Mouse (Mus musculus) myocyte (in vitro differentiated cells): Measurements from ENCODE around the gene Dlgap1. TPM values are rescaled to one million over a fixed set of nuclear protein-coding genes. Genes with fewer than 3 reads are reported as not detected.

Experiments
- H3K27me3 ChIP-seq: one replicate; pipeline ENCODE4 v1.6.1; 2011; ENCODE audit not compliant: control insufficient read depth, insufficient read depth, insufficient read length
- H3K36me3 ChIP-seq: one replicate; pipeline ENCODE4 v1.6.1; 2011; ENCODE audit not compliant: control insufficient read depth, insufficient read depth
- H3K4me2 ChIP-seq: one replicate; pipeline ENCODE4 v1.6.1; 2011; ENCODE audit warnings: low read depth, control low read depth
- H3K4me3 ChIP-seq: one replicate; pipeline ENCODE4 v1.5.1; 2011; ENCODE audit warnings: mild to moderate bottlenecking, control low read depth, moderate library complexity
- H3K79me2 ChIP-seq: one replicate; pipeline ENCODE4 v1.6.1; 2011; ENCODE audit not compliant: control insufficient read depth, insufficient read depth
- H3ac ChIP-seq: one replicate; pipeline ENCODE4 v1.6.1; 2011; ENCODE audit not compliant: control insufficient read depth, insufficient read length
- CEBPB ChIP-seq: IDR thresholded peaks from 2 replicates; pipeline ENCODE4 v1.6.1; 2011; ENCODE audit warnings: mild to moderate bottlenecking, moderate library complexity; ENCODE audit not compliant: poor library complexity, insufficient read depth, severe bottlenecking
- E2F4 ChIP-seq: IDR thresholded peaks from one replicate; pipeline ENCODE4 v1.6.1; 2011; ENCODE audit warnings: mild to moderate bottlenecking, control low read depth, moderate library complexity; ENCODE audit not compliant: insufficient read depth
- MAX ChIP-seq: IDR thresholded peaks from one replicate; pipeline ENCODE4 v1.6.1; 2011; ENCODE audit warnings: low read depth, mild to moderate bottlenecking, control low read depth
- MYOD1 ChIP-seq, 3 experiments: IDR thresholded peaks; one replicate each; pipeline ENCODE4 v1.6.1; 2011; ENCODE audit warnings: control low read depth in 2 of 3, low read depth in 2 of 3, mild to moderate bottlenecking in 2 of 3, moderate library complexity in 1 of 3; ENCODE audit not compliant: insufficient read length in 2 of 3, control insufficient read depth in 1 of 3
- MYOG ChIP-seq, 3 experiments: IDR thresholded peaks; one replicate each; pipeline ENCODE4 v1.6.1; 2011; ENCODE audit warnings: control low read depth in 2 of 3, low read depth in 2 of 3, mild to moderate bottlenecking in 2 of 3; ENCODE audit not compliant: insufficient read length in 2 of 3, control insufficient read depth in 1 of 3, insufficient read depth in 1 of 3
- POLR2A ChIP-seq: IDR thresholded peaks from one replicate; pipeline ENCODE4 v1.6.1; 2011; ENCODE audit warnings: low read depth, mild to moderate bottlenecking, control low read depth, moderate library complexity; ENCODE audit not compliant: insufficient read length
- POLR2AphosphoS2 ChIP-seq: IDR thresholded peaks from one replicate; pipeline ENCODE4 v1.6.1; 2011; ENCODE audit warnings: low read depth, control low read depth; ENCODE audit not compliant: insufficient read length
- REST ChIP-seq: IDR thresholded peaks from one replicate; pipeline ENCODE4 v1.6.1; 2011; ENCODE audit warnings: mild to moderate bottlenecking, control low read depth, moderate library complexity; ENCODE audit not compliant: insufficient read depth, insufficient read length
- SRF ChIP-seq: IDR thresholded peaks from one replicate; pipeline ENCODE4 v1.6.1; 2011; ENCODE audit warnings: low read depth; ENCODE audit not compliant: control insufficient read depth, insufficient read length
- TCF12 ChIP-seq: IDR thresholded peaks from one replicate; pipeline ENCODE4 v1.6.1; 2011; ENCODE audit warnings: mild to moderate bottlenecking, control low read depth; ENCODE audit not compliant: poor library complexity, insufficient read depth, severe bottlenecking
- TCF3 ChIP-seq: IDR thresholded peaks from one replicate; pipeline ENCODE4 v1.6.1; 2011; ENCODE audit warnings: low read depth, control low read depth; ENCODE audit not compliant: insufficient read length
- USF1 ChIP-seq: IDR thresholded peaks from one replicate; pipeline ENCODE4 v1.6.1; 2011; ENCODE audit warnings: low read depth, mild to moderate bottlenecking, control low read depth, moderate library complexity
- polyA plus RNA-seq: library from polyadenylated mRNA; unstranded; fragments of >200 nt; fragmentation: generic; extraction: Trizol; gene quantifications from one replicate; pipeline ENCODE4 v1.2.1, GENCODE M21; 2012; ENCODE audit warnings: missing spikeins

Dlgap1 gene
- polyA plus RNA-seq, 1 experiment, result 0.31 TPM

- Histone ChIP-seq H3K4me3 (no peak overlapping the region), H3K36me3 (no peaks in the 10 kb centered on the region)
- TF ChIP-seq SRF (no peak), POLR2AphosphoS2 (no peak), TCF3 (no peak), MYOD1 (IDR thresholded peaks at IDR 0.05; ENCODE audit: control insufficient read depth in 1 of 3, insufficient read length in 2 of 3, low read depth in 2 of 3) (no peak), REST (no peak), E2F4 (no peak), MAX (no peak), TCF12 (no peak), USF1 (no peak), CEBPB (no peak), POLR2A (no peak), MYOG (IDR thresholded peaks at IDR 0.05; ENCODE audit: control insufficient read depth in 1 of 3, insufficient read depth in 1 of 3, insufficient read length in 2 of 3, low read depth in 2 of 3) (no peak)
Measured at GRCm38 (mm10) chr17:70828569-70828968, 859.7 kb downstream of the Dlgap1 start.

GRCm38 (mm10) chr17:70829217-70829616, 860.3 kb downstream of the Dlgap1 start:
- TF ChIP-seq POLR2AphosphoS2 (no peak), REST (no peak), POLR2A (no peak), TCF12 (no peak), MYOG (IDR thresholded peaks at IDR 0.05; ENCODE audit: control insufficient read depth in 1 of 3, insufficient read depth in 1 of 3, insufficient read length in 2 of 3, low read depth in 2 of 3) (no peak), E2F4 (no peak), MAX (no peak), USF1 (no peak), TCF3 (no peak), MYOD1 (IDR thresholded peaks at IDR 0.05; ENCODE audit: control insufficient read depth in 1 of 3, insufficient read length in 2 of 3, low read depth in 2 of 3) (no peak), SRF (no peak), CEBPB (no peak)
- H3K27me3 ChIP-seq, result no peaks in the 10 kb centered on the region
- no peaks in the 10 kb centered on the region for H3K36me3 ChIP-seq
- H3K79me2 ChIP-seq, result no peaks in the 10 kb centered on the region
- H3K4me2 ChIP-seq, result no peak overlapping the region
- no peak overlapping the region for H3ac ChIP-seq
- H3K4me3 ChIP-seq, result no peak overlapping the region

More at GRCm38 (mm10) chr17:70828569-70828968, 859.7 kb downstream of the Dlgap1 start:
- no peak overlapping the region for H3ac ChIP-seq
- no peak overlapping the region for H3K4me2 ChIP-seq
- H3K27me3 ChIP-seq, result no peaks in the 10 kb centered on the region
- H3K79me2 ChIP-seq, result no peaks in the 10 kb centered on the region

- no peak overlapping the region for H3ac ChIP-seq
- no peaks in the 10 kb centered on the region for H3K27me3 ChIP-seq
- no peak for TF ChIP-seq MAX
- no peak for TF ChIP-seq TCF12
- TF ChIP-seq POLR2AphosphoS2, result no peak
- TF ChIP-seq REST, result no peak
- TF ChIP-seq TCF3, result no peak
- no peak for TF ChIP-seq MYOG (IDR thresholded peaks at IDR 0.05; ENCODE audit: control insufficient read depth in 1 of 3, insufficient read depth in 1 of 3, insufficient read length in 2 of 3, low read depth in 2 of 3)
- TF ChIP-seq CEBPB, result no peak
- no peak for TF ChIP-seq SRF
- TF ChIP-seq USF1, result no peak
- TF ChIP-seq MYOD1 (IDR thresholded peaks at IDR 0.05; ENCODE audit: control insufficient read depth in 1 of 3, insufficient read length in 2 of 3, low read depth in 2 of 3), result no peak
- H3K4me2 ChIP-seq, result no peak overlapping the region
- H3K36me3 ChIP-seq, result peaks cover 2% of the 10 kb centered on the region
- H3K79me2 ChIP-seq, result no peaks in the 10 kb centered on the region
- H3K4me3 ChIP-seq, result no peak overlapping the region
Measured at GRCm38 (mm10) chr17:70829943-70830715, 861.3 kb downstream of the Dlgap1 start.

GRCm38 (mm10) chr17:70831591-70831990, 862.7 kb downstream of the Dlgap1 start:
- TF ChIP-seq POLR2A (no peak), MYOG (IDR thresholded peaks at IDR 0.05; ENCODE audit: control insufficient read depth in 1 of 3, insufficient read depth in 1 of 3, insufficient read length in 2 of 3, low read depth in 2 of 3) (no peak), E2F4 (no peak), MYOD1 (IDR thresholded peaks at IDR 0.05; ENCODE audit: control insufficient read depth in 1 of 3, insufficient read length in 2 of 3, low read depth in 2 of 3) (no peak), CEBPB (no peak), TCF3 (no peak), MAX (no peak), USF1 (no peak), REST (no peak)
- peaks cover 12% of the 10 kb centered on the region for H3K36me3 ChIP-seq
- no peak overlapping the region for H3ac ChIP-seq
- H3K79me2 ChIP-seq, result no peaks in the 10 kb centered on the region
- no peak overlapping the region for H3K4me3 ChIP-seq
- H3K27me3 ChIP-seq, result no peaks in the 10 kb centered on the region
- no peak overlapping the region for H3K4me2 ChIP-seq
